In the genomic region with DNA sequence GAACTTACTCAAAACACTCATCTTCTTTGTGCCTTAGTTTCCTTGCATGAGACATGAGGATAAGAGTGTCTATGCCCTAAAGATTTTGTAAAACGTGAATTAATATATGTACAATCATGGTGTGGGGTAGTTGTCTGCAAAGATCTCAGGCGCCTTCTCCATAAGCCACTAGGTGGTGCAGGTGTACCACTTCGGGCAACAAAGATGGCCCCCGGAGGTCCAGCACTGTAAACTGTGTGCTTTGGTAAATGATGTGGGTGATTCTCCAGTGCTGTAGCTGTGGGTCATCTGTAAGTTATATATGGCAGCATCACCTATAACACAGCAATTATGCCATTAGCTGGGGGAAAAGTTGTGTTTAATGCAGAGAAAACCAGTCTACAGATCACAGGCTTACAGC, we compare ENCODE assay signal across 11 mouse cellular contexts. TPM values are rescaled to one million over a fixed set of nuclear protein-coding genes. Genes with fewer than 3 reads are reported as not detected.
DNase-seq lines count a peak whose midpoint lies in the region; ATAC-seq and TF ChIP-seq lines count a peak whose summit lies in the region.
"Had no signal": no experiment of that assay in that cellular context is flagged by ENCODE, and none has a peak within 500 bp of the region (broad histone marks: within the 10 kb centered on the region; RNA-seq: fewer than 3 reads in every experiment).

No protein-coding gene starts in this region.

- WGBS in limb, embryonic 10.5 days, result 50% methylated on average over 4 of the region's 4 CpGs

- no peaks in the 10 kb centered on the region for H3K36me3 ChIP-seq in limb, embryonic 10.5 days
- H3K36me3 ChIP-seq: embryonic facial prominence, embryonic 12.5 days; limb, embryonic 15.5 days had no signal

- no peaks in the 10 kb centered on the region for H3K9me3 ChIP-seq in limb, embryonic 10.5 days (replicated peaks)
- H3K9me3 ChIP-seq: embryonic facial prominence, embryonic 12.5 days; limb, embryonic 15.5 days had no signal

- in situ Hi-C loops in Patski (cut with MboI; ENCODE audit: low pct_unique_long_range_greater_than_20kb), result no loop called here

- CTCF ChIA-PET in Patski (lab: Charles Lee), result interaction anchor here (0.7 to 1.2 kb wide), 3 partner anchors 15 to 399 kb away, joined by 3 read pairs; no protein-coding TSS in a partner anchor

- no peak overlapping the region for H3K4me3 ChIP-seq in layer of hippocampus, adult 2 months
- no peak overlapping the region for H3K4me3 ChIP-seq in limb, embryonic 10.5 days
- H3K4me3 ChIP-seq: embryonic facial prominence, embryonic 12.5 days; limb, embryonic 15.5 days had no signal

- ATAC-seq in Patski, result no peak

- peak; percentile 67 for TF ChIP-seq CTCF in layer of hippocampus, adult 2 months (conservative IDR thresholded peaks at IDR 0.05)
- TF ChIP-seq CTCF in Patski (IDR thresholded peaks at IDR 0.05), result peak; percentile 53

- no peak overlapping the region for H3K27ac ChIP-seq in layer of hippocampus, adult 2 months
- H3K27ac ChIP-seq in limb, embryonic 10.5 days, result no peak overlapping the region
- H3K27ac ChIP-seq: embryonic facial prominence, embryonic 12.5 days; limb, embryonic 15.5 days had no signal

- intact Hi-C loops in left cerebral cortex, postnatal 25 days (cut with DNase I), result loop anchor here (10.0 kb wide), 1 partner anchor 579 kb away; no protein-coding TSS in a partner anchor
- intact Hi-C loops in gastrocnemius, postnatal 36 days (cut with DNase I), result no loop called here

- DNase-seq in layer of hippocampus, adult 2 months (ENCODE audit: low spot score in 2 of 2), result no peak
- DNase-seq in layer of hippocampus, postnatal 25 days (ENCODE audit: extremely low spot score in 1 of 2, low spot score in 1 of 2), result no peak
- peak; percentile 41 for DNase-seq in CD4-positive helper T cell, adult 2 months (ENCODE audit: low read depth, low spot score)
- DNase-seq in Patski (ENCODE audit: low read depth, low spot score), result no peak
- peak; percentile 69 for DNase-seq in naive thymus-derived CD4-positive, alpha-beta T cell, adult 2 months (ENCODE audit: low read depth)
- no peak for DNase-seq in left cerebral cortex, postnatal 25 days (ENCODE audit: low spot score in 2 of 2)
- no peak for DNase-seq in limb, embryonic 10.5 days (ENCODE audit: low spot score)
- no peak for DNase-seq in gastrocnemius, postnatal 36 days

- no peaks in the 10 kb centered on the region for H3K27me3 ChIP-seq in Patski
- H3K27me3 ChIP-seq in limb, embryonic 10.5 days (ENCODE audit: low read depth, poor library complexity, severe bottlenecking), result peaks cover 81% of the 10 kb centered on the region

- POLR2A ChIA-PET in Patski (lab: Charles Lee), result no interaction called here

- peaks cover 15% of the 10 kb centered on the region for H3K4me1 ChIP-seq in limb, embryonic 10.5 days

RNA-seq across cellular contexts. Expression of a gene that starts 3.6 kb away (rescaled TPM):
- 1 to 10 TPM; 5.9 to 7.2 TPM for total RNA-seq in layer of hippocampus, adult 2 months (2021)
- total RNA-seq in layer of hippocampus, postnatal 25 days (2021), result 1 to 10 TPM; 7.4 to 7.5 TPM
- polyA plus RNA-seq in Patski (2021), result 67.1 TPM
- total RNA-seq in left cerebral cortex, postnatal 25 days (2021), result 1 to 10 TPM; 6.0 to 7.9 TPM
- 4.8 and 7.7 TPM in 2 replicates for polyA plus RNA-seq in limb, embryonic 10.5 days (2016; fragmentation: Nextera tagmentation; extraction: Ambion mirVana)
- total RNA-seq in gastrocnemius, postnatal 36 days (2021), result 1 to 10 TPM; 3.6 to 4.1 TPM
- total RNA-seq: hematopoietic stem cell, adult 5-6 weeks had no signal

RNA-seq across cellular contexts. Expression of a gene that starts 27.7 kb away (rescaled TPM):
- total RNA-seq in layer of hippocampus, adult 2 months (2021), result 1 to 10 TPM; 1.4 to 1.9 TPM
- 1 to 10 TPM; 1.7 to 2.1 TPM for total RNA-seq in layer of hippocampus, postnatal 25 days (2021)
- 5.7 TPM for polyA plus RNA-seq in Patski (2021)
- total RNA-seq in left cerebral cortex, postnatal 25 days (2021), result 1 to 10 TPM; 2.1 to 4.2 TPM
- 1.3 and 1.5 TPM in 2 replicates for polyA plus RNA-seq in limb, embryonic 10.5 days (2016; fragmentation: Nextera tagmentation; extraction: Ambion mirVana)
- total RNA-seq in gastrocnemius, postnatal 36 days (2021), result under 1 TPM; 0.56 to 0.57 TPM

Comparison
In these comparisons a context has a peak if more than half of its experiments do, and no peak if none do; other contexts are left out.
1. DNase-seq: peak in CD4-positive helper T cell, adult 2 months (single experiment) and naive thymus-derived CD4-positive, alpha-beta T cell, adult 2 months (single experiment); none in layer of hippocampus, adult 2 months (0 of 2), layer of hippocampus, postnatal 25 days (0 of 2), Patski (single experiment), left cerebral cortex, postnatal 25 days (0 of 2), limb, embryonic 10.5 days (single experiment) and gastrocnemius, postnatal 36 days (0 of 2).